Mouse (Mus musculus) forebrain, embryonic 10.5 days (tissue): ENCODE data around the gene Acad10. TPM values are rescaled to one million over a fixed set of nuclear protein-coding genes. Genes with fewer than 3 reads are reported as not detected.
"Not testable (repeated sequence)": the region's sequence is repeated elsewhere in the genome, so short reads cannot be mapped to it uniquely, and the experiment has no call there.

Experiments used
- DNase-seq: peaks from one replicate; pipeline ENCODE4 v3.0.0-alpha.2; 2017; ENCODE audit warnings: low spot score; ENCODE audit errors: extremely low spot score
- H3K27ac ChIP-seq: fragments of 300-500 bp; sonication (generic); 2 replicates; pipeline ENCODE4 v1.5.1; 2016; ENCODE audit warnings: mild to moderate bottlenecking
- H3K27me3 ChIP-seq: fragments of 300-500 bp; sonication (generic); 2 replicates; pipeline ENCODE4 v1.6.1; 2016; ENCODE audit warnings: mild to moderate bottlenecking; ENCODE audit not compliant: poor library complexity, severe bottlenecking
- H3K36me3 ChIP-seq: fragments of 300-500 bp; sonication (generic); replicated peaks from 2 replicates; pipeline ENCODE4 v1.6.1; 2016; ENCODE audit warnings: mild to moderate bottlenecking, moderate library complexity
- H3K4me1 ChIP-seq: fragments of 300-500 bp; sonication (generic); 2 replicates; pipeline ENCODE4 v1.6.1; 2016
- H3K4me3 ChIP-seq: fragments of 300-500 bp; sonication (generic); 2 replicates; pipeline ENCODE4 v1.5.1; 2016; ENCODE audit warnings: mild to moderate bottlenecking, moderate library complexity
- H3K9me3 ChIP-seq: fragments of 300-500 bp; sonication (generic); 2 replicates; pipeline ENCODE4 v1.6.1; 2016; ENCODE audit warnings: mild to moderate bottlenecking, moderate library complexity
- WGBS: fragments of 180-500 bp; shearing (Covaris S2); methylation state at CpG from one replicate; pipeline ENCODE4 v1.1.7; 2016; 5-methylcytosine and 5-hydroxymethylcytosine counted together
- polyA plus RNA-seq: library from polyadenylated mRNA; unstranded; fragments of >200 nt; fragmentation: Nextera tagmentation; extraction: Ambion mirVana; gene quantifications from 2 replicates; pipeline ENCODE4 v1.2.1, GENCODE M21; 2016

Acad10 gene
- polyA plus RNA-seq, 1 experiment from 2014 or later: 2.0 TPM

DNA sequence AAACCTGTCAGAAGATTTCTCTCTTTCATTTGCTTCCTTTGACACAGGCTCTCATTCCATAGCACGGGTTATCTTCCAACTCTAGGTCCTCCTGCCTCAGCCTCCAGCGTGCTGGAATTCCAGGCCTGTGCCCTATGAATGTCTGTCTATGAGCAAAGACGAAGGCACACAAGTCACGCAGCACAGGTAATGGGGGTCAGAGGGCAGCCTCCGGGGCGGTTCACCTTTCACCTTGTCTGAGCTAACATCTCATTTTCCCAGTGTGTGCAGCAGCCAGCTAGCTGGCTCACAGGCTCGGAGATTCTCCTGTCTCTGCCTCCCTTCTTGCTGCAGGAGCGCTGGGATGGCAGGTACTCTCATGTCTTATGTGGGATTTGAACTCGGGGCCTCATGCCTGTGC, 20.7 kb downstream of the Acad10 start:
- H3K4me3 ChIP-seq: no peak overlapping the region
- H3K36me3 ChIP-seq: no peaks in the 10 kb centered on the region
- no peak overlapping the region for H3K27ac ChIP-seq
- H3K9me3 ChIP-seq: no peaks in the 10 kb centered on the region
- DNase-seq: no peak
- H3K4me1 ChIP-seq: no peaks in the 10 kb centered on the region
- H3K27me3 ChIP-seq: no peaks in the 10 kb centered on the region
- WGBS: 91% methylated on average over 9 of the region's 9 CpGs

- H3K9me3 ChIP-seq: no peaks in the 10 kb centered on the region
- no peaks in the 10 kb centered on the region for H3K36me3 ChIP-seq
- 88% methylated on average over 6 of the region's 6 CpGs for WGBS
- H3K27ac ChIP-seq: no peak overlapping the region
- peaks cover 7% of the 10 kb centered on the region for H3K4me1 ChIP-seq
- no peaks in the 10 kb centered on the region for H3K27me3 ChIP-seq
- H3K4me3 ChIP-seq: no peak overlapping the region
- DNase-seq: no peak
These were observed 23.0 kb downstream of the Acad10 start for GRCm38 (mm10) chr5:121637296-121637695.

- Histone ChIP-seq H3K27me3 (no peaks in the 10 kb centered on the region), H3K4me1 (peaks cover 7% of the 10 kb centered on the region), H3K27ac (no peak overlapping the region), H3K9me3 (no peaks in the 10 kb centered on the region), H3K36me3 (no peaks in the 10 kb centered on the region), H3K4me3 (no peak overlapping the region)
- WGBS: 89% methylated on average over 5 of the region's 5 CpGs
- no peak for DNase-seq
These were observed 25.6 kb downstream of the Acad10 start for GRCm38 (mm10) chr5:121634668-121635067.

- Histone ChIP-seq H3K4me1 (peaks cover 7% of the 10 kb centered on the region), H3K27ac (0 out of 2 replicates have a peak overlapping the region, but pooled peaks have one; percentile 9), H3K9me3 (no peaks in the 10 kb centered on the region), H3K27me3 (no peaks in the 10 kb centered on the region), H3K36me3 (no peaks in the 10 kb centered on the region), H3K4me3 (no peak overlapping the region)
- WGBS: 42% methylated on average over 3 of the region's 3 CpGs
- DNase-seq: no peak
These were observed 27.5 kb downstream of the Acad10 start for GRCm38 (mm10) chr5:121632804-121633203.

GRCm38 (mm10) chr5:121631106-121631647, 29.1 kb downstream of the Acad10 start:
- H3K9me3 ChIP-seq, H3K4me3 ChIP-seq, H3K36me3 ChIP-seq, H3K27me3 ChIP-seq, H3K4me1 ChIP-seq, DNase-seq, H3K27ac ChIP-seq: not testable (repeated sequence)
- 77% methylated on average over 9 of the region's 9 CpGs for WGBS

GRCm38 (mm10) chr5:121627871-121628270, 32.4 kb downstream of the Acad10 start:
- no peaks in the 10 kb centered on the region for H3K9me3 ChIP-seq
- no peak overlapping the region for H3K4me3 ChIP-seq
- no peak overlapping the region for H3K27ac ChIP-seq
- H3K4me1 ChIP-seq: peaks cover 5% of the 10 kb centered on the region
- WGBS: 0% methylated on average over 1 of the region's 1 CpGs
- H3K27me3 ChIP-seq: no peaks in the 10 kb centered on the region
- no peaks in the 10 kb centered on the region for H3K36me3 ChIP-seq
- peak; percentile 71 for DNase-seq

DNA sequence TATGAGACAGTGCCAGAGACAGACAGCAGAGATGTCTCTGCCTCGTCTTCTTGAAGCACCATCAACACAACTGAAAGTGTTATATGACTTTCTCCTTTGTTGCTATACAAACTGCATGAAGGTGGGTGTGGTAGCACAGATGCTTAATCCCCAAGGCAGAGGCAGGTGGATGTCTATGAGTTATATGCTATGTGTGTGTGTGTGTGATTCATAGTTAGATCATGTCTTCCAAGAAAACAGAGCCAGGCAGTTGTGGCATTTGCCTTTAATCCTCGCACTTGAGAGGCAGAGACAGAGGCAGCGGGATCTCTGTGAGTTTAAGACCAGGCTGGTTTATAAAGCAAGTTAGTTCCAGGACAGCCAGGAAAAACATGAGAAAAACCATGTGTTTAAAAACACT, 37.1 kb downstream of the Acad10 start:
- peaks cover 12% of the 10 kb centered on the region for H3K4me1 ChIP-seq
- H3K27ac ChIP-seq: no peak overlapping the region
- no peak for DNase-seq
- no peak overlapping the region for H3K4me3 ChIP-seq
- no peaks in the 10 kb centered on the region for H3K27me3 ChIP-seq
- H3K36me3 ChIP-seq: 0 out of 2 replicates have a peak, but pooled peaks cover 3% of the 10 kb centered on the region
- WGBS: 93% methylated on average over 3 of the region's 3 CpGs
- no peaks in the 10 kb centered on the region for H3K9me3 ChIP-seq

- Histone ChIP-seq H3K36me3 (0 out of 2 replicates have a peak, but pooled peaks cover 3% of the 10 kb centered on the region), H3K27ac (no peak overlapping the region), H3K27me3 (no peaks in the 10 kb centered on the region), H3K9me3 (no peaks in the 10 kb centered on the region), H3K4me1 (peaks cover 16% of the 10 kb centered on the region), H3K4me3 (no peak overlapping the region)
- WGBS: 94% methylated on average over 5 of the region's 5 CpGs
- DNase-seq: no peak
These were observed 39.2 kb downstream of the Acad10 start for GRCm38 (mm10) chr5:121621102-121621501.

DNA sequence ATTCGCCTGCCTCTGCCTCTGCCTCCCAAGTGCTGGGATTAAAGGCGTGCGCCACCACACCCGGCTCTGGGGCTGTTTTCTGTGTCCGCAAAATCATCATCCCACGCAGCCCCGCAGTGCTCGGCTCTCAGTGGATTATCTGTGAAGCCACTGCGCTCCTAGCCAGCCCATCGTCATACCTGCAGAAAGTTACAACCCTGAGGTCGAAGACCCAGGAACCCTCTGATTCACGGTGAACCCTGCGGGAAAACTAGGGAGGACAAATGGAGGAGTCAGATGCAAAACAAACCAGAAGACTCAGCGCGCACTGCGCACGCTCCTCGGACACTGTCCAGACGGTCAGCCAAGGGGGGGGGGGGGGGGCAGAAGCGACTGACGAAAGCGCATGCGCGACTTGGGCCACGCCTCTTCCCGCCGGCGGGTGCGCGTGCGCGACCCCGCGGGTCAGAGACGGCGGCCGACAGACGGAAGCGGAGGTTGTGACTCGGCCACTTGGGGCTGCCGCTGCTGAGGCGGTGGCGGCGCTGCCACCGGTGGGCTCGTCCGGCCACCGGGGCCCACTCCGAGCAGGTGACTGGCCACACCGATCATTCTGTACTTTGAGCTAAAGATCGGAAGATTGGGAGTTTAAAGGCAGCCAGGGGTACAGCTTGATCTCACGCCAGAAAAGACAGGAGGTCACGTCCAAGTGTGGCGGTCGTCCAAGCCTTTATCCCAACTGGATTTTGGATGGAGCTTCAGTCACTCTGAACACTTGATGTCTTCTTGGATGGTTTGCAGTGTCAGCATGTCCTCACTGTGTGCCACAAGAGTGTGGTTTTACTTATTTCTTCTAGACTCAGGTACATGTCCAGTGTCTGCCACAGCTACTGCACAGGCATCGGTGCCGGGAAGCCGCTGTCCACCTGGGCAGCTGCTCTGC, 41.5 kb downstream of the Acad10 start, which contains the start of gene Acad12:
Gene Acad12, minus strand, starts transcription at position 347 of the 922 bp plus-strand sequence.
- Histone ChIP-seq H3K27ac (peak within 1 kb of the TSS; percentile 89), H3K4me3 (peak within 1 kb of the TSS; percentile 73), H3K4me1 (peaks cover 16% of the 10 kb centered on the region), H3K27me3 (no peaks in the 10 kb centered on the region), H3K9me3 (no peaks in the 10 kb centered on the region), H3K36me3 (0 out of 2 replicates have a peak, but pooled peaks cover 3% of the 10 kb centered on the region)
- peak; percentile 92 for DNase-seq
- 2% methylated on average over 52 of the region's 58 CpGs for WGBS

- H3K27me3 ChIP-seq: not testable (repeated sequence)
These were observed 45.4 kb downstream of the Acad10 start for GRCm38 (mm10) chr5:121614921-121615320.

DNA sequence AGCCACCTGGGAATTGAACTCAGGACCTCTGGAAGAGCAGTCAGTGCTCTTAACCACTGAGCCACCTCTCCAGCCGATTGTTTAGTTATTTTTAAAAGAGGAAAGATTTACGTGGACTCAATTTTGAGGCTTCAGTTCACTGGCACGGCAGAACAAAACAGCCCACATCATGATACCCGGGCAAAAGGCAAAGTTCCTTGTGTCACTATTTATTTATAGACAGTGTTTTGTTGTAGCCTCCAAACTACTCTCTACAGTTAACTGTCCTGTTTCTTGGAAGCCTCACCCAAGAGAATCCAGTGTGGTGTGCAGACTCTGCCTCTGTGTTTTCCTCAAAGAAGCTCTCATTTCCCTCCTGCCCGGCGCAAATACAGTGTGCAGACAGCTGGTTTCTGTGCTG, 48.3 kb downstream of the Acad10 start:
- H3K27me3 ChIP-seq: no peaks in the 10 kb centered on the region
- H3K27ac ChIP-seq: no peak overlapping the region
- no peak for DNase-seq
- no peaks in the 10 kb centered on the region for H3K4me1 ChIP-seq
- H3K9me3 ChIP-seq: no peaks in the 10 kb centered on the region
- WGBS: 94% methylated on average over 6 of the region's 6 CpGs
- H3K36me3 ChIP-seq: no peaks in the 10 kb centered on the region
- no peak overlapping the region for H3K4me3 ChIP-seq

More at GRCm38 (mm10) chr5:121614921-121615320, 45.4 kb downstream of the Acad10 start:
- H3K4me3 ChIP-seq, H3K36me3 ChIP-seq, H3K27ac ChIP-seq, DNase-seq, H3K9me3 ChIP-seq: not testable (repeated sequence)
- 86% methylated on average over 3 of the region's 3 CpGs for WGBS
- peaks cover 12% of the 10 kb centered on the region for H3K4me1 ChIP-seq

DNA sequence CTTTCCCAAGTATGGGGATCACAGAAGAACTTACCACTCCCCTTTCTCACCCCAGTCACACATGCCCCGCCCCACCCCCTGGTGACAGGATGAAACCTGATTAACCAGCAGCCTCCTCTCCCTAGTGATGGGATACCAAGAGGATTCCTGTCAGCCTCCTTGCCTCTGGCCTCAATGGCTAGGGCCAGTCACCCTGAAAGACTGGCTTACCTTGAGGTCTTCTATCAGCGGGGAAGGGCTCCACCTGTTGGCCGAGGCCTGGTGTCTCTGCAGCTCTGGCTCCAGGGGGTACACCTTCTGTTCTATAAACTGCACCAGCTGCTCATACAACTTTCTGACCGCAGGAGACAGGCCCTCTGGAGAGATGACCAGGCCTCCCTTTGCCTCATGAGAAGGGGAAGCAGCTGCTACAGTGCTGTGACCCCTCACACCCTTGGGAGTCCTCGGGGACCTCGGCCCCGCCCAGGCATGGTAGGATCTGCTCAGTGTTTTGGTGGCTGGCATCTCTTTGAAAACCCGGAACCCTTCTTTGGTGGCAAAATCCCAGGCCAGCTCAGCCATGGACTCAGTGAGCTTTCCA, 50.7 kb downstream of the Acad10 start:
- 63% methylated on average over 8 of the region's 8 CpGs for WGBS
- not testable (repeated sequence) for H3K4me1 ChIP-seq, H3K4me3 ChIP-seq, H3K27ac ChIP-seq, DNase-seq, H3K27me3 ChIP-seq, H3K36me3 ChIP-seq, H3K9me3 ChIP-seq

DNA sequence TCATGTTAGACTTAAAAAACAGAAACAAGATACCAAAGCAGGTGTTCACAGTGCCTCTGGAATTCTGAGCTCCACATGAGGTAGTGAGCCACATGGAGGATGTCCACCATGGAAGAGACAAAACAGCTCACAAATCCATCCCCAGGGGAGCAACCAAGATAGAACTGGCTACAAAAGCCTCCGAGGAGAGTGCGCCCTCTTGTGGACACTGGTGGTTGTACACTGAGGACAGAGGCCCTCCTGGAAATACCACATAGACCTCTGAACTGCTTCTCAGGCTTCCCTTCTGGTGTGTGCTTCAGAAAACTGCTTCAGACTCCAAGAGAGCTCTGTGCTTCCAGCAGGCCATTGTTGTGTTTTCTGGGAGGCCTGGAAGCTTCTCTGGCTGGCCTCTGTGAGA, 54.2 kb downstream of the Acad10 start:
- no peak overlapping the region for H3K27ac ChIP-seq
- 4% methylated on average over 2 of the region's 2 CpGs for WGBS

More for the DNA sequence above, 54.2 kb downstream of the Acad10 start:
- H3K9me3 ChIP-seq: no peaks in the 10 kb centered on the region
- peak; percentile 79 for DNase-seq
- H3K36me3 ChIP-seq: no peaks in the 10 kb centered on the region
- H3K4me3 ChIP-seq: no peak overlapping the region
- H3K4me1 ChIP-seq: peaks cover 6% of the 10 kb centered on the region
- H3K27me3 ChIP-seq: 0 out of 2 replicates have a peak, but pooled peaks cover 3% of the 10 kb centered on the region
